Mouse (Mus musculus) kidney, embryonic 14.5 days (tissue): ENCODE measurements at regions not wholly inside any gene's neighbourhood (a gene's known extent, or its start where the extent isn't known, plus 50 kb on each side); places are given as distances from the start of the nearest gene placed in this dataset.

ENCODE experiments used
- ATAC-seq: fragments of 200-750 bp; cut with Nextera tagmentation; 2 replicates; pipeline ENCODE4 v1.8.0; 2017; ENCODE audit warnings: moderate number of reproducible peaks, mild to moderate bottlenecking, moderate TSS enrichment, moderate library complexity; ENCODE audit not compliant: low FRiP score, low TSS enrichment
- H3K27ac ChIP-seq: fragments of 300-500 bp; sonication (generic); 2 replicates; pipeline ENCODE4 v1.5.1; 2014; ENCODE audit warnings: low read depth, mild to moderate bottlenecking, low read length, moderate library complexity, mixed read lengths
- H3K27me3 ChIP-seq: fragments of 300-500 bp; sonication (generic); 2 replicates; pipeline ENCODE4 v1.6.1; 2014; ENCODE audit warnings: mild to moderate bottlenecking, low read length; ENCODE audit not compliant: control insufficient read depth, insufficient read depth
- H3K36me3 ChIP-seq: fragments of 300-500 bp; sonication (generic); 2 replicates; pipeline ENCODE4 v1.6.1; 2014; ENCODE audit warnings: low read length, mixed read lengths; ENCODE audit not compliant: control insufficient read depth, insufficient read depth
- H3K4me1 ChIP-seq: fragments of 300-500 bp; sonication (generic); 2 replicates; pipeline ENCODE4 v1.6.1; 2014; ENCODE audit warnings: low read length, mixed read lengths; ENCODE audit not compliant: control insufficient read depth, insufficient read depth
- H3K4me2 ChIP-seq: fragments of 300-500 bp; sonication (generic); replicated peaks from 2 replicates; pipeline ENCODE4 v1.6.1; 2014; ENCODE audit warnings: low read depth, mild to moderate bottlenecking, low read length
- H3K4me3 ChIP-seq: fragments of 300-500 bp; sonication (generic); 2 replicates; pipeline ENCODE4 v1.5.1; 2014; ENCODE audit warnings: mild to moderate bottlenecking, low read length
- H3K9ac ChIP-seq: fragments of 300-500 bp; sonication (generic); 2 replicates; pipeline ENCODE4 v1.6.1; 2014; ENCODE audit warnings: low read depth, mild to moderate bottlenecking, low read length, moderate library complexity
- H3K9me3 ChIP-seq: fragments of 300-500 bp; sonication (generic); 2 replicates; pipeline ENCODE4 v1.6.1; 2016; ENCODE audit warnings: low read length; ENCODE audit not compliant: control insufficient read depth
- WGBS: fragments of 180-500 bp; shearing (Covaris S2); extraction: QIAGEN DNeasy Blood & Tissue Kit; methylation state at CpG from one replicate; pipeline ENCODE4 v1.1.7; 2014; 5-methylcytosine and 5-hydroxymethylcytosine counted together

GRCm38 (mm10) chr13:19462966-19463365 lies 67.4 kb upstream of the Stard3nl start:
- H3K4me1 ChIP-seq: no peaks in the 10 kb centered on the region
- ATAC-seq: no peak
- 99% methylated on average over 2 of the region's 2 CpGs for WGBS

GRCm38 (mm10) chr13:19449387-19449786 lies 53.8 kb upstream of the Stard3nl start:
- Histone ChIP-seq H3K4me2 (no peak overlapping the region), H3K9me3 (no peaks in the 10 kb centered on the region), H3K9ac (no peak overlapping the region), H3K27ac (no peak overlapping the region), H3K36me3 (no peaks in the 10 kb centered on the region), H3K4me3 (no peak overlapping the region), H3K27me3 (no peaks in the 10 kb centered on the region), H3K4me1 (no peaks in the 10 kb centered on the region)
- no peak for ATAC-seq
- WGBS: 77% methylated on average over 3 of the region's 3 CpGs

More at GRCm38 (mm10) chr13:19462966-19463365, 67.4 kb upstream of the Stard3nl start:
- no peaks in the 10 kb centered on the region for H3K36me3 ChIP-seq
- H3K9ac ChIP-seq: no peak overlapping the region
- H3K27ac ChIP-seq: no peak overlapping the region
- H3K4me2 ChIP-seq: no peak overlapping the region
- no peaks in the 10 kb centered on the region for H3K27me3 ChIP-seq
- H3K9me3 ChIP-seq: no peaks in the 10 kb centered on the region
- no peak overlapping the region for H3K4me3 ChIP-seq
